Mouse (Mus musculus) bone marrow, adult 2 months (tissue): Measurements from ENCODE around the gene Ubxn7.

Source experiments
- CTCF ChIP-seq: fragments of 200-500 bp; IDR thresholded peaks from 2 replicates; pipeline ENCODE4 v1.5.1; 2011; ENCODE audit warnings: low read length, control low read depth; ENCODE audit not compliant: control insufficient read depth, insufficient read depth
- POLR2A ChIP-seq: fragments of 200-500 bp; IDR thresholded peaks from 2 replicates; pipeline ENCODE4 v1.6.1; 2011; ENCODE audit warnings: low read depth, mild to moderate bottlenecking, control low read depth, low read length, borderline replicate concordance; ENCODE audit not compliant: control insufficient read depth

DNA sequence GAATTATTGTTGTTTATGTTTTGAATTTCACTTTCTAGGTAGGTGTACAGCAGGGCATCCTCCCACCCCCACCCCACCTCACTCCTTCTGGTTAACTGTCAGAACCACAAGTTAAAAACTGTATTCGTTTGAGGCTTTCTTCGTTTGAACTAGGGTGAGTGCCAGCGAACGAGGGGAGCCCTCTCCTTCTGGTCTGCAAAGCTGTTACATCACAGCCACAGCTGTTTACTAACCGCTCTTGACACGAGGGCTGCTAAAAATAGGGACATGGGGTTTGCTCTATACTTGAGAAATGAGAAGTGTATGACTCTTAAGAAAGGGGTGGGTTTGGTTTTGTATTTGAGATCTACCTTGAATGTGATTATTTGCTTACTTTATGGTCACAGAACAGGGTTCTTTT lies 102.0 kb downstream of the Ubxn7 start:
- no peak for TF ChIP-seq CTCF
- TF ChIP-seq POLR2A: no peak
